Mouse (Mus musculus) thymus, adult 2 months (tissue): ENCODE data around the gene Jdp2.

Source experiments
- CTCF ChIP-seq: fragments of 200-500 bp; IDR thresholded peaks from 2 replicates; pipeline ENCODE4 v1.5.1; 2012; ENCODE audit warnings: mild to moderate bottlenecking, control low read depth, low read length, moderate library complexity, borderline replicate concordance; ENCODE audit not compliant: control insufficient read depth, poor library complexity, insufficient read depth; ENCODE audit errors: extremely low read depth
- POLR2A ChIP-seq: fragments of 200-500 bp; IDR thresholded peaks from 2 replicates; pipeline ENCODE4 v1.6.1; 2012; ENCODE audit warnings: mild to moderate bottlenecking, low read length, control low read depth, moderate library complexity; ENCODE audit not compliant: control insufficient read depth, poor library complexity, insufficient read depth; ENCODE audit errors: extremely low read depth

DNA sequence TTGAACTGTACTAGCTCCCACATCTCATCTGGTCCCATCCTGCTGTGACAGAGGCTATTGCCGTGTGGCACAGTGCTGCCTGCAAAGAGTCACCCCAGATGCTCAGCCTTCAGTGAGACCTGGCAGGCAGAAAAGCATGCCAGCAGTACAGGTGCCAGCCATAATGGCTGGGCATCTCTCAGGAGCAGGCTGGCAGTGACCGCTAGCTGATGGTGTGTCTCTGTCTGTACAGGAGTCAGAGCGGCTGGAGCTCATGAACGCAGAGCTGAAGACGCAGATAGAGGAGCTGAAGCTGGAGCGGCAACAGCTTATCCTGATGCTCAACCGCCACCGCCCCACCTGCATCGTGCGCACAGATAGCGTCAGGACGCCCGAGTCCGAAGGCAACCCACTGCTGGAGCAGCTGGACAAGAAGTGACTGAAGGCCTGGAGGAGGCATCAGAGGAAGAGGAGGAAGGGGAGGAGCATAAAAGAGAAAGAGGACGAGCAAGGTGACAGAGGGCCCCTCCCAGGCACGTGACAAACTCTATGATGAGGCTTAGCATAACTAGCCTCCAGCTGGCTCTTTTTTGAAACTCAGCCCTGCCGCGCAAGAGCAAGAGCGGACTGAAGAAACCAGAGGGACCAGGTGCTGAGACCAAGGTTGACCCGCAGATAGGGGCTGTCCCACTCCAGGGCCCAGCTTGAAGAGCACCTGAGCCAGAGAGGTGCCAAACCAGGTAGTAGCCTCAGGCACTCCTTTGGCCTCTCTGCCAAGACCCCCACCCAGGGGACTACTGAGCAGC, 39.9 kb downstream of the Jdp2 start:
- TF ChIP-seq POLR2A (no peak), CTCF (no peak)
